Mouse (Mus musculus) cerebellum, adult (tissue): ENCODE results near the gene Il10rb.

ENCODE experiments used
- ATAC-seq: cut with Nextera tagmentation; 2 replicates; pipeline ENCODE4 v1.9.2; 2017; ENCODE audit warnings: mild to moderate bottlenecking, moderate library complexity, mixed read lengths; ENCODE audit not compliant: insufficient number of reproducible peaks, low FRiP score, low TSS enrichment

Gene Il10rb

GRCm38 (mm10) chr16:91446778-91447511 lies 41.0 kb downstream of the Il10rb start:
- no peak for ATAC-seq

GRCm38 (mm10) chr16:91447512-91447900 lies 41.5 kb downstream of the Il10rb start:
- no peak for ATAC-seq

GRCm38 (mm10) chr16:91448088-91448487 lies 42.1 kb downstream of the Il10rb start:
- no peak for ATAC-seq

GRCm38 (mm10) chr16:91448895-91449294 lies 42.9 kb downstream of the Il10rb start:
- no peak for ATAC-seq

GRCm38 (mm10) chr16:91450137-91451064 lies 44.4 kb downstream of the Il10rb start:
- ATAC-seq = no peak

GRCm38 (mm10) chr16:91451949-91452348 lies 46.0 kb downstream of the Il10rb start:
- ATAC-seq = no peak

GRCm38 (mm10) chr16:91452363-91452896 lies 46.5 kb downstream of the Il10rb start:
- ATAC-seq = no peak

GRCm38 (mm10) chr16:91455868-91456267 lies 49.9 kb downstream of the Il10rb start:
- no peak for ATAC-seq

- ATAC-seq = no peak
These were observed 52.4 kb downstream of the Il10rb start for GRCm38 (mm10) chr16:91458301-91458746.

GRCm38 (mm10) chr16:91458976-91459375 lies 53.0 kb downstream of the Il10rb start:
- ATAC-seq = no peak

GRCm38 (mm10) chr16:91459396-91459795 lies 53.4 kb downstream of the Il10rb start:
- no peak for ATAC-seq

GRCm38 (mm10) chr16:91459841-91460370 lies 53.9 kb downstream of the Il10rb start:
- ATAC-seq = no peak

- ATAC-seq = no peak
These were observed 55.2 kb downstream of the Il10rb start for GRCm38 (mm10) chr16:91461066-91461638.

GRCm38 (mm10) chr16:91461773-91462181 lies 55.8 kb downstream of the Il10rb start:
- no peak for ATAC-seq

GRCm38 (mm10) chr16:91462644-91463043 lies 56.7 kb downstream of the Il10rb start:
- no peak for ATAC-seq

- no peak for ATAC-seq
These were observed 57.4 kb downstream of the Il10rb start for GRCm38 (mm10) chr16:91463400-91463799.

GRCm38 (mm10) chr16:91463836-91464400 lies 58.0 kb downstream of the Il10rb start:
- no peak for ATAC-seq

- ATAC-seq = peak; percentile 90
These were observed 58.9 kb downstream of the Il10rb start for GRCm38 (mm10) chr16:91464594-91465504.
